20 mouse cellular contexts compared by ENCODE assay signal in the genomic region with DNA sequence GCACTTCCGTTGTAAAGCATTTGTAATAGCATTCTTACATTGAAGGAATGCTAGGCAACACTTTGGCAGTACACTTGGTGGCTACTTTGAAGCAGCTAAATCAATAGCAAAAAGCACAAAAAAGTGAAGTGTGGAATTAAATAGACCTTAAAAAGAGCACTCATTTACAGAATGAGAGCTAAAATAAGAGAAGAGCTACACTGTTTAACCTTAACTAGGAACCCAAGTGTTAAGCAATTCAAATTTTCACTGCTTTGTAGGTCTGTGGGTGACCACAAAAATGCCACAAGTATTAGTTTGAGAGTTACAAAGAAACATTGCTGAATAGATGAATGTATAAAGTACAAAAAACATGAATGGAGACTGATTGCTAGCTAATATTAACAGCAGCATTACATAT.
"Had no signal": no experiment of that assay in that cellular context is flagged by ENCODE, and none has a peak within 500 bp of the region (broad histone marks: within the 10 kb centered on the region; RNA-seq: fewer than 3 reads in every experiment).

No protein-coding gene starts in this region.

- H3K9ac ChIP-seq: intestine, embryonic 15.5 days; kidney, embryonic 15.5 days; limb, embryonic 12.5 days; limb, embryonic 15.5 days; liver, embryonic 14.5 days; liver, postnatal 0 days; neural tube, embryonic 13.5 days; stomach, embryonic 15.5 days had no signal

- ATAC-seq: intestine, embryonic 15.5 days; liver, postnatal 0 days had no signal

- H3K4me3 ChIP-seq: intestine, embryonic 15.5 days; kidney, embryonic 15.5 days; limb, embryonic 12.5 days; limb, embryonic 15.5 days; neural tube, embryonic 13.5 days; stomach, embryonic 15.5 days had no signal

- H3K27ac ChIP-seq: intestine, embryonic 15.5 days; kidney, embryonic 15.5 days; limb, embryonic 12.5 days; limb, embryonic 15.5 days; liver, embryonic 14.5 days; neural tube, embryonic 13.5 days; stomach, embryonic 15.5 days had no signal

- DNase-seq: kidney, adult 11 months; kidney, adult 8-10 months; kidney, postnatal 10 days; left cerebral cortex, postnatal 4 days; liver, postnatal 0 days; lung, postnatal 4 days; midbrain, embryonic 14.5 days; retina, postnatal 1 day; right cerebral cortex, postnatal 25 days; spleen, adult 18-20 months; thymus, postnatal 25 days had no signal

- H3K4me1 ChIP-seq: intestine, embryonic 15.5 days; kidney, embryonic 15.5 days; limb, embryonic 12.5 days; limb, embryonic 15.5 days; neural tube, embryonic 13.5 days; stomach, embryonic 15.5 days had no signal

- H3K4me2 ChIP-seq: intestine, embryonic 15.5 days; kidney, embryonic 15.5 days; limb, embryonic 12.5 days; limb, embryonic 15.5 days; liver, embryonic 11.5 days; midbrain, embryonic 11.5 days; neural tube, embryonic 13.5 days; stomach, embryonic 15.5 days had no signal

- H3K36me3 ChIP-seq: intestine, embryonic 15.5 days; kidney, embryonic 15.5 days; limb, embryonic 12.5 days; limb, embryonic 15.5 days; neural tube, embryonic 13.5 days; stomach, embryonic 15.5 days had no signal

- H3K9me3 ChIP-seq: intestine, embryonic 15.5 days; kidney, embryonic 15.5 days; limb, embryonic 15.5 days; neural tube, embryonic 13.5 days; stomach, embryonic 15.5 days had no signal

- H3K27me3 ChIP-seq: intestine, embryonic 15.5 days; kidney, embryonic 15.5 days; limb, embryonic 12.5 days; limb, embryonic 15.5 days; neural tube, embryonic 13.5 days; stomach, embryonic 15.5 days had no signal
